Mouse (Mus musculus) heart, embryonic 14.5 days (tissue): ENCODE data around the gene Slc17a1. TPM values are rescaled to one million over a fixed set of nuclear protein-coding genes. Genes with fewer than 3 reads are reported as not detected.

ENCODE experiments used
- microRNA-seq: library from miRNA; unstranded; fragments of <30 nt; microRNA quantifications from one replicate; pipeline ENCODE4, GENCODE M21; 2016
- polyA plus RNA-seq: library from polyadenylated mRNA; unstranded; fragments of >200 nt; fragmentation: Nextera tagmentation; extraction: Ambion mirVana; gene quantifications from 2 replicates; pipeline ENCODE4 v1.2.1, GENCODE M21; 2014

Slc17a1 gene
- polyA plus RNA-seq, 1 experiment from 2014 or later: not detected

Small RNAs within 50 kb of the gene (microRNA-seq; reads per million reads assigned to microRNA genes)
- gene Gm44344: not detected

Other genes with a start within 250 kb of the Slc17a1 start
- gene Hist1h2be, start 246.6 kb upstream of the Slc17a1 start, polyA plus RNA-seq: 1.3 and 1.8 TPM in 2 replicates
- 8.7 and 10.0 TPM in 2 replicates for gene Hist1h1e, start 245.2 kb upstream of the Slc17a1 start, polyA plus RNA-seq
- gene Hist1h2ac, start 183.8 kb upstream of the Slc17a1 start, polyA plus RNA-seq: 0.46 and 0.65 TPM in 2 replicates
- gene Hist1h2bc, start 183.6 kb upstream of the Slc17a1 start, polyA plus RNA-seq: 51.9 and 57.5 TPM in 2 replicates
- gene Hist1h1t, start 171.9 kb upstream of the Slc17a1 start, polyA plus RNA-seq: 0.30 TPM in 1 of 2 replicates, not detected in the other
- 2.2 and 3.2 TPM in 2 replicates for gene Hist1h4c, start 169.3 kb upstream of the Slc17a1 start, polyA plus RNA-seq
- 13.0 and 15.1 TPM in 2 replicates for gene Hfe, start 156.9 kb upstream of the Slc17a1 start, polyA plus RNA-seq
- 36.9 and 43.9 TPM in 2 replicates for gene Hist1h1c, start 128.9 kb upstream of the Slc17a1 start, polyA plus RNA-seq
- gene Hist1h3c, start 122.1 kb upstream of the Slc17a1 start, polyA plus RNA-seq: 2.5 and 2.7 TPM in 2 replicates
- 1.7 and 2.3 TPM in 2 replicates for gene Hist1h2bb, start 121.0 kb upstream of the Slc17a1 start, polyA plus RNA-seq
- gene Hist1h2ab, start 116.6 kb upstream of the Slc17a1 start, polyA plus RNA-seq: 14.5 and 14.6 TPM in 2 replicates
- gene Hist1h3b, start 115.5 kb upstream of the Slc17a1 start, polyA plus RNA-seq: 4.6 and 6.7 TPM in 2 replicates
- 0.63 TPM in 1 of 2 replicates, not detected in the other for gene Hist1h4b, start 110.7 kb upstream of the Slc17a1 start, polyA plus RNA-seq
- 1.1 TPM in 1 of 2 replicates, not detected in the other for gene Hist1h4a, start 106.5 kb upstream of the Slc17a1 start, polyA plus RNA-seq
- gene Hist1h3a, start 105.4 kb upstream of the Slc17a1 start, polyA plus RNA-seq: 2.6 and 3.0 TPM in 2 replicates
- gene Hist1h1a, start 104.1 kb upstream of the Slc17a1 start, polyA plus RNA-seq: 1.6 and 2.7 TPM in 2 replicates
- not detected in 2 replicates for gene Trim38, start 97.8 kb upstream of the Slc17a1 start, polyA plus RNA-seq
- gene Slc17a2, start 60.8 kb upstream of the Slc17a1 start, polyA plus RNA-seq: not detected in 2 replicates
- not detected in 2 replicates for gene Slc17a3, start 28.3 kb upstream of the Slc17a1 start, polyA plus RNA-seq
- not detected in 2 replicates for gene Slc17a4, start 47.3 kb downstream of the Slc17a1 start, polyA plus RNA-seq
- not detected in 2 replicates for gene Hist1h2ba, start 66.4 kb downstream of the Slc17a1 start, polyA plus RNA-seq
- not detected in 2 replicates for gene Hist1h2aa, start 66.7 kb downstream of the Slc17a1 start, polyA plus RNA-seq
- gene Scgn, start 123.5 kb downstream of the Slc17a1 start, polyA plus RNA-seq: not detected in 2 replicates